Mouse (Mus musculus) liver, embryonic 16.5 days (tissue): ENCODE data around the gene Stard5. TPM values are rescaled to one million over a fixed set of nuclear protein-coding genes. Genes with fewer than 3 reads are reported as not detected.
A peak's percentile ranks its signal among the peaks of the same experiment; 100 is the strongest.

Experiments used
- ATAC-seq: fragments of 200-750 bp; cut with Nextera tagmentation; 2 replicates; pipeline ENCODE4 v1.8.0; 2017; ENCODE audit warnings: low read depth, mild to moderate bottlenecking, moderate number of reproducible peaks, moderate library complexity
- H3K27ac ChIP-seq: fragments of 300-500 bp; sonication (generic); 2 replicates; pipeline ENCODE4 v1.5.1; 2014; ENCODE audit warnings: mild to moderate bottlenecking, low read length
- H3K27me3 ChIP-seq: fragments of 300-500 bp; sonication (generic); 2 replicates; pipeline ENCODE4 v1.6.1; 2014; ENCODE audit warnings: low read depth, low read length, mixed read lengths; ENCODE audit not compliant: control insufficient read depth, insufficient read depth
- H3K36me3 ChIP-seq: fragments of 300-500 bp; sonication (generic); 2 replicates; pipeline ENCODE4 v1.6.1; 2014; ENCODE audit warnings: mild to moderate bottlenecking; ENCODE audit not compliant: control insufficient read depth, insufficient read depth
- H3K4me1 ChIP-seq: fragments of 300-500 bp; sonication (generic); 2 replicates; pipeline ENCODE4 v1.6.1; 2014; ENCODE audit warnings: low read depth, low read length, mixed read lengths; ENCODE audit not compliant: control insufficient read depth
- H3K4me2 ChIP-seq: fragments of 300-500 bp; sonication (generic); 2 replicates; pipeline ENCODE4 v1.6.1; 2014; ENCODE audit warnings: low read depth, low read length, mixed read lengths
- H3K4me3 ChIP-seq: fragments of 300-500 bp; sonication (generic); 2 replicates; pipeline ENCODE4 v1.5.1; 2014; ENCODE audit warnings: low read depth, mild to moderate bottlenecking, low read length
- H3K9ac ChIP-seq: fragments of 300-500 bp; sonication (generic); 2 replicates; pipeline ENCODE4 v1.6.1; 2014; ENCODE audit warnings: low read depth, low read length
- H3K9me3 ChIP-seq: fragments of 300-500 bp; sonication (generic); replicated peaks from 2 replicates; pipeline ENCODE4 v1.6.1; 2016; ENCODE audit warnings: low read length; ENCODE audit not compliant: control insufficient read depth
- WGBS: fragments of 180-500 bp; shearing (Covaris S2); extraction: QIAGEN DNeasy Blood & Tissue Kit; methylation state at CpG from one replicate; pipeline ENCODE4 v1.1.7; 2014; ENCODE audit not compliant: insufficient replicate concordance; 5-methylcytosine and 5-hydroxymethylcytosine counted together
- polyA plus RNA-seq: library from polyadenylated mRNA; unstranded; fragments of >200 nt; fragmentation: Nextera tagmentation; extraction: Ambion mirVana; gene quantifications from 2 replicates; pipeline ENCODE4 v1.2.1, GENCODE M21; 2015

Stard5 gene
- polyA plus RNA-seq, 1 experiment from 2014 or later = 25.3 TPM

DNA sequence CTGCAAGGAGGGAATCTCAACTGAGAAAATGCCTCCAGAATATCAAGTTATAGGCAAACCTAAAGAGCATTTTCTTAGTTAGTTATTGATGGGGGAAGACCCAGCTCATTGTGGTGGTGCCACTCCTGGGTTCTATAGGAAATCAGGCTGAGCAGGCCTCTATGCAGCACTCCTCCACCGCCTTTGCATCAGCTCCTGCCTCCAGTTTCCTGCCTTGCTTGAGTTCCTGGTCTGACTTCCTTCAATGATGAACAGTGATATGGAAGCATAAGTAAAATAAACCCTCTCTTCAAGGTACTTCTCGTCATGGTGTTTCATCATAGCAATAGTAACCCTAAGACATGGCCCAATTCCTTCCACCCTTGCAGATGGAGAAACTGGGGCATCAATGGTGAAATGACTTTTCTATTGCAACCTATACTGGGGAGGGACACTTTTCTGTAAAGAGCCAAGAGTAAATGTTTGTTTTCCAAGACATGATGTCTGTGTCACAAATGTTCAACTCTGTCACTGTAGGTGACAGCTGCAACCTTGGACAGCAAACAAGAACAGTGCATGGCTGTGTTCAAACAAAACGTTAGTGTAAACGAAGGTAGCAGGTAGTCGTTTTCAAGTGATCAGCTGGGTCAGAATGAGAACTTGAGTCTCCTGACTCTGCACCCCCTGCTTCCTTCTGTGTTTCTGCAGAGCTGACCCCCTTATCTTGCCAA is 36.3 kb downstream of the Stard5 start:
- peak; percentile 72 for ATAC-seq
- H3K27ac ChIP-seq = no peak overlapping the region
- H3K36me3 ChIP-seq = no peaks in the 10 kb centered on the region
- 53% methylated on average over 5 of the region's 5 CpGs for WGBS
- no peak overlapping the region for H3K9ac ChIP-seq
- H3K4me3 ChIP-seq = no peak overlapping the region
- H3K27me3 ChIP-seq = no peaks in the 10 kb centered on the region
- H3K9me3 ChIP-seq = no peaks in the 10 kb centered on the region
- no peaks in the 10 kb centered on the region for H3K4me1 ChIP-seq
- no peak overlapping the region for H3K4me2 ChIP-seq

DNA sequence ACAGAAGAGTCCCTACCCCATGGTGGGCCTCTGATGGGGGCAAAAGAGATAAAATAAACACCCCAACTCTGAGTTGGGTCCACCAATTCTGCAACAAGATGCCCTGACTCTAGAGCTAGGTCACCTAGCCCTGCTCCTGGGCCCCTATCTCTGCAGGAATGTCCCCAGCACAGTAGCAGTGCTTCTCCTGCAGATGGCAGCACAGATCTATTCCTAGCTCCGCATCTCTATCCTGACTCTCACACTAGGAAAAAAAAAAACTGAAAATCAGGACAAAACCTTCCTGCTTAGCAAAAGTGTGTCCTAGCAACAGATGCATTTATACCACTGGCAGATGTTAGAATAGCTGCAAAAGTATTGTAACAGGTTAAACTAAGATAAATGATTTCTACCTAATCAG is 37.0 kb downstream of the Stard5 start:
- no peaks in the 10 kb centered on the region for H3K36me3 ChIP-seq
- no peak overlapping the region for H3K4me2 ChIP-seq
- no peak overlapping the region for H3K4me3 ChIP-seq
- H3K27ac ChIP-seq = no peak overlapping the region
- H3K9ac ChIP-seq = no peak overlapping the region
- H3K9me3 ChIP-seq = no peaks in the 10 kb centered on the region
- H3K4me1 ChIP-seq = no peaks in the 10 kb centered on the region
- 21% methylated on average over 1 of the region's 1 CpGs for WGBS
- ATAC-seq = peak; percentile 61
- no peaks in the 10 kb centered on the region for H3K27me3 ChIP-seq

DNA sequence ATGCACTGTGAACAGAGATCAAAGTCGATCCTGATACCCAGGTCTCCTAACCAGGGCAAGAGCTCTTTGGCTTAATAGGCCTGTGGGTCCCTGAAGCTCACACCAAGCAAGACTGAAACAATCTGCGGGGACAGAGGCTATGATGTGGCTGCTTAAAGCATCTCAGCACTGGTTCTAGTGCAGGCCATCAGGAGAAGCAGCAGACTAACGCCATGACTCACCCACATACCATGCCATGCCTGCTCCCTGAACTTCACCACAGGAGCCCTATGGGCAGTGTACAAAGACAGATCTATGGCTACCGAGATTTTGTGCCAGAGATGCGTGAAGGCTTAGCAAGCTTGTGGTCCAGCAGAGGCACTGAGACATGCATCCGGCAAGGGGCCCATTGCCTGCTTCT is 39.8 kb downstream of the Stard5 start:
- H3K9ac ChIP-seq = no peak overlapping the region
- WGBS = 68% methylated on average over 6 of the region's 6 CpGs
- H3K4me2 ChIP-seq = no peak overlapping the region
- H3K27ac ChIP-seq = no peak overlapping the region
- H3K4me1 ChIP-seq = no peaks in the 10 kb centered on the region
- no peaks in the 10 kb centered on the region for H3K36me3 ChIP-seq
- no peak for ATAC-seq
- H3K9me3 ChIP-seq = no peaks in the 10 kb centered on the region
- H3K4me3 ChIP-seq = no peak overlapping the region
- H3K27me3 ChIP-seq = no peaks in the 10 kb centered on the region

DNA sequence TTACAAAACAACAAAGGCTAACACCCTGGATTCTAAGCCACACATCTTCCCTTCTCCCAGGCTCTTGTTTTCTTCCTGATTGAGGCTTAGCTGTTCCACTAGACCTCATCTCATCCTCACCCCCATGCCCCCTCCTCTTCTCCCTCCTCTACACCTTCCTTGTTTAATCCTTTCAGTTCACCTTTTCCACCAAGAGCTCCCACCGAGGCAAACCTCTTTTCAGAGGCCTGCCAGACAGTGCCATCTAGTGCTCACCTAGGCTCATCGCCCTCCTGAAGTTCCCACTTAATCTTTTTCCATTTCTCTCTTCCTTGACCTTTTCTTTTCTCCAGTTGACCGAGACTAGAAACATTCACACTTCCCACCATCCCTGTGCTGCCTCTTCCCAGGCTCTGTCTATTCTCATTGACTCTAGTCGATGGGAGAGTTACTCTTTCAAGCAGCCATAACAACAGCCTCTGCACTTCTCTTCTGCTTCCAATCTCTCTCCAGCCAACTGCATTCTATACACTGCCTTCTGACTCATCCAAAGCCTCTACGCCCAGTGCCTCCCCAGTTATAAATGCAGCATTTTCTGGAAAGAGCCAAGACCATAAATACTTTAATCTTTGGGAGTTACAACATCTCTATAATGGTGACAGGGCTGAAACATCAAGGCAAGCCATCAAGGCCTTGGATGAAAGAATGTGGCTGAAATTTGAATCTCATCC is 43.9 kb downstream of the Stard5 start:
- no peak for ATAC-seq
- H3K4me3 ChIP-seq = no peak overlapping the region
- no peaks in the 10 kb centered on the region for H3K9me3 ChIP-seq
- H3K36me3 ChIP-seq = no peaks in the 10 kb centered on the region
- no peak overlapping the region for H3K27ac ChIP-seq
- no peaks in the 10 kb centered on the region for H3K4me1 ChIP-seq
- WGBS = 19% methylated on average over 5 of the region's 5 CpGs
- H3K9ac ChIP-seq = no peak overlapping the region
- no peak overlapping the region for H3K4me2 ChIP-seq
- no peaks in the 10 kb centered on the region for H3K27me3 ChIP-seq

DNA sequence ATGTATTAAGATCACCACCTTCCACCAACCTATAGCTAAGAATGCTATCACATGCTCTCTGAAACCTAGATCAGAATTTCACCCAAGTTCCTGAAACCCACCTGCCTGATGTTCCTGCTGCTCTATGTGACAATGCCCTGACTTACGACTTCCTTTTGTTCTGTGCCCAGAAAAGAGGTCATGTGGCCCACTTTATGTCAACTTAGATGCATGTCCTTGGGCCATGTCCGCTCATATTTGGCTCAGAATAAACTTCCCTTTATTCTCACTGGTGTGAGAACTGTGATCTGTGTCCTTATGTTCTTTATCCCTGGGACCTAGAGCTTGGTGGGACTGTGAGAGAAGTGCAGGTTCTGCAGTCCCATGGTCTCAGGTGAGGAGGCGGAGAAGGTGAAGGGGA is 45.5 kb downstream of the Stard5 start:
- Histone ChIP-seq H3K4me3 (no peak overlapping the region), H3K4me1 (no peaks in the 10 kb centered on the region), H3K9me3 (no peaks in the 10 kb centered on the region), H3K27me3 (no peaks in the 10 kb centered on the region), H3K27ac (no peak overlapping the region), H3K36me3 (no peaks in the 10 kb centered on the region), H3K4me2 (no peak overlapping the region), H3K9ac (no peak overlapping the region)
- ATAC-seq = no peak
- WGBS = 46% methylated on average over 3 of the region's 3 CpGs

DNA sequence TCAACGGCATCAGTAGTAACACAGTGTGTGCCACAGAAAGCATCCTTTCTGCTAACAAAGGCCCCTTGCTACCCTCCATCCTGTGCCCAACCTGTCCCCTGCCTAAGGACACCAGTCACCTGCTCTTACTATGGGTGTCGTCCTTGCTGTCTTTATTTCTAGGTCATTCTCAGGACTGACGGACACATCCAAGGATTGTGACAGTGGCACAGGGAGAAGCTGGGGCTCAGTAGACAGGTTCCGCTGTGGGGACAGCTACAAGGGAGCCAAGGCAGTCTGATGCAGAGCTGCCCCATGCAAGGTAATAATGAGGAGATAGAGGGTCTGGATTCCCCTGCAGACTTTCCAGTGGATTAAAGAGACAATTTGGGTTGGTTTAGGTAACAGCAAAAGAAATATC is 46.7 kb downstream of the Stard5 start:
- no peaks in the 10 kb centered on the region for H3K36me3 ChIP-seq
- no peaks in the 10 kb centered on the region for H3K9me3 ChIP-seq
- no peaks in the 10 kb centered on the region for H3K27me3 ChIP-seq
- H3K27ac ChIP-seq = no peak overlapping the region
- H3K9ac ChIP-seq = no peak overlapping the region
- H3K4me1 ChIP-seq = no peaks in the 10 kb centered on the region
- H3K4me2 ChIP-seq = no peak overlapping the region
- ATAC-seq = no peak
- H3K4me3 ChIP-seq = no peak overlapping the region
- WGBS = 76% methylated on average over 4 of the region's 4 CpGs

DNA sequence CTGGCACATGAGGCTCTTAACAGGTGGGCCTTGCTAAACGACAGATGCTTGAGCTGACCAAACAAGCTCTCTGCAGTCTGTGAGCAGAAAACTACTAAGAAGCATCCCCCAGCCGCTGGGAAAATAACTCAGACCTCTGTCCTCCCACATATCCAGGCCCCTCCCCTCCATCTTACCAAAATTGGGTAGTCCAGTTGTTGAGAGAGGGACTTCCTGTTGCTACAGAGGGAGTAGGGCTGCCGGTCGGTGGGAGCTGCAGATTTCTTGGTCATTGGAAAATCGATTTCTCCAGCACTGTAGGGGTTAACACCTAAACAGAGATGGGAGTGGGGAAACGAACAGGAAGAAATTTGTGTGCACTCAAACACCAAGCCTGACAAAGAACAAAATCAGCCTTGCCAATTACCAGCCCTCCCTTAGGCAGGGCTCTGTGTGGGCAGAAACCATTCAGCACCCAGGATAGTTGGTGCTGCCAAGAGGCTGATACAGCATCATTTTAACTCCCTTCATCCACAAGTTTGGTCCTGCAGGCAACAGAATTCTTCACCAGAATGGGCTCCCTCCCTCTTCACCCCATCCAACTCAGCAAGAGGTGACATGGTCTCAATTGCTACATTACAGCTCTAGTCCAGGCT is 51.0 kb downstream of the Stard5 start:
- no peak overlapping the region for H3K4me2 ChIP-seq
- ATAC-seq = no peak
- H3K27me3 ChIP-seq = no peaks in the 10 kb centered on the region
- WGBS = 19% methylated on average over 6 of the region's 6 CpGs
- no peak overlapping the region for H3K9ac ChIP-seq
- no peaks in the 10 kb centered on the region for H3K36me3 ChIP-seq
- no peak overlapping the region for H3K27ac ChIP-seq
- H3K9me3 ChIP-seq = no peaks in the 10 kb centered on the region
- H3K4me3 ChIP-seq = no peak overlapping the region
- H3K4me1 ChIP-seq = no peaks in the 10 kb centered on the region

DNA sequence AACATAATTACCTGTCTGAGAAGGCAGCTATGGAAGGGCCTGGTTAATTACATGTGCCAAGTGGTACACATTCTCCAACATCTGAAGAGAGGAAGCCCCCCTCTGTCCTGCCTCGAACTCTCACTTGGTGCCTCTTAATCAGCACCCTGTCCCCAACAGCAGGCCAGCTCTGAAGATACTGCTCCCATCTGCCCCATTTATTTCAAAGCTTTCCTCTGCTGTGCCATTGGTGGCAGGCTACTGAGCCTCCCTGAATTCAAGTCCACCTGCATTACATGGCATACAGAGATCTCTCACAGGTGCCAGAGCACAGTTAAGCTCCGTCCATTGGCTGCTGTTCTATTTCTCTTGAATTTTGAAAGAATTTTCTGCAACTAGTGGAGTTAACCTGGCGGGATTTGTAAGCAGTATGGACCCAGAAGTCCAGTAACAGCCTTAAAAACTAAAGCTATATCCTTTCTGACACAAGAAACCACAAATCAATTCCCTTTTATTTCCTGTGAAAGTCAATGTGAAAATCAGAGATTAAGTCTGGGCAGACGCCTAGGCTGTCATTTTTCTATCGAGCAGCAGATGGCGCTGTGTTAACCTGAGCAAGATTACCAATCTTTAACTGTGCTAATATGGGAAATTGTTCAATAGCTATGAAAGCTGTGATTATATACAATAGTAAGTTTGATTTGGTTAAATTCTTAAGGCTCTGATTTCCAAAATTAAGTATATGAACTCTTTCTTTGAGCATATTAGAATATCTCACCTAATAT is 63.9 kb downstream of the Stard5 start:
- Histone ChIP-seq H3K4me3 (no peak overlapping the region), H3K4me1 (no peaks in the 10 kb centered on the region), H3K27me3 (no peaks in the 10 kb centered on the region), H3K27ac (no peak overlapping the region), H3K4me2 (no peak overlapping the region), H3K36me3 (no peaks in the 10 kb centered on the region), H3K9ac (no peak overlapping the region), H3K9me3 (no peaks in the 10 kb centered on the region)
- no peak for ATAC-seq
- 23% methylated on average over 6 of the region's 6 CpGs for WGBS
